15 mouse cellular contexts compared by ENCODE assay signal in the genomic region with DNA sequence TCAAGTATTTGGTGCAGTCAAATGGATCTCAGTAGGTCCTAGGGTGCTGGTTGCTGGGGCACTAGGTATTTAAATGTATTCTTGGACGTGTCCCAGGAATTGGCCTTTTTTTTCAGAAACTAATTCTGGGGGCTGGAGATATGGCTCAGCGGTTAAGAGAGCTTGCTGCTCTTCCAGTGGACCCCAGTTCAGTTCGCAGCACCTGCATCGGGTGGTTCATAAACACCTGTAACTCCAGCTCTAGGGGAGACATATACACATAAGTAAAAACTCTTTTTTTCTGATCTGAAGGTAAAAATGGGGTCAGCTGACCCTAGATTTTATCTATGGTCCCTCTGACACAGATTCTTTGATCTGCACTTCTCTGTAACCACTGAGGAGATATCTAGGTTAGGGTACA. TPM values are rescaled to one million over a fixed set of nuclear protein-coding genes. Genes with fewer than 3 reads are reported as not detected.
"Had no signal": no experiment of that assay in that cellular context is flagged by ENCODE, and none has a peak within 500 bp of the region (broad histone marks: within the 10 kb centered on the region; RNA-seq: fewer than 3 reads in every experiment).

No protein-coding gene starts in this region.

- H3K9me3 ChIP-seq: kidney, embryonic 15.5 days; limb, embryonic 10.5 days; limb, embryonic 13.5 days; midbrain, embryonic 12.5 days; midbrain, embryonic 15.5 days; neural tube, embryonic 13.5 days had no signal

- H3K4me3 ChIP-seq: kidney, embryonic 15.5 days; limb, embryonic 10.5 days; limb, embryonic 13.5 days; midbrain, embryonic 12.5 days; midbrain, embryonic 15.5 days; neural tube, embryonic 13.5 days had no signal

- H3K9ac ChIP-seq: kidney, embryonic 15.5 days; limb, embryonic 13.5 days; liver, embryonic 14.5 days; liver, postnatal 0 days; lung, embryonic 14.5 days; midbrain, embryonic 12.5 days; midbrain, embryonic 15.5 days; neural tube, embryonic 13.5 days had no signal

- H3K27me3 ChIP-seq: kidney, embryonic 15.5 days; midbrain, embryonic 15.5 days had no signal

- ATAC-seq: intestine, postnatal 0 days; liver, postnatal 0 days; lung, postnatal 0 days; midbrain, embryonic 15.5 days had no signal

- H3K27ac ChIP-seq: kidney, embryonic 15.5 days; limb, embryonic 10.5 days; limb, embryonic 13.5 days; liver, embryonic 14.5 days; macrophage; midbrain, embryonic 12.5 days; midbrain, embryonic 15.5 days; neural tube, embryonic 13.5 days had no signal

- H3K4me2 ChIP-seq: kidney, embryonic 15.5 days; limb, embryonic 13.5 days; lung, embryonic 14.5 days; midbrain, embryonic 12.5 days; midbrain, embryonic 15.5 days; neural tube, embryonic 13.5 days had no signal

- H3K4me1 ChIP-seq: kidney, embryonic 15.5 days; limb, embryonic 10.5 days; limb, embryonic 13.5 days; midbrain, embryonic 12.5 days; midbrain, embryonic 15.5 days; neural tube, embryonic 13.5 days had no signal

- DNase-seq: kidney, postnatal 4 days; liver; liver, postnatal 0 days; lung, embryonic 14.5 days had no signal

- H3K36me3 ChIP-seq: kidney, embryonic 15.5 days; limb, embryonic 10.5 days; limb, embryonic 13.5 days; midbrain, embryonic 12.5 days; midbrain, embryonic 15.5 days; neural tube, embryonic 13.5 days had no signal

RNA-seq across cellular contexts. Expression of gene Pif1, which starts 34.2 kb away (rescaled TPM):
- total RNA-seq: neutrophil, adult 5-6 weeks had no signal
